Mouse (Mus musculus): ENCODE data around the gene Map3k5. TPM values are rescaled to one million over a fixed set of nuclear protein-coding genes. Genes with fewer than 3 reads are reported as not detected.

The Map3k5 gene
- polyA plus RNA-seq, 1 experiment from 2014 or later = 1.9 TPM

- Histone ChIP-seq H3K27ac (ENCODE audit: low read depth, low read length) (no peak overlapping the region), H3K4me3 (ENCODE audit: low read depth, low read length) (no peak overlapping the region), H3K4me1 (ENCODE audit: control insufficient read depth, insufficient read depth, low read length) (no peaks in the 10 kb centered on the region), H3K4me2 (ENCODE audit: low read depth, low read length) (no peak overlapping the region), H3K9ac (replicated peaks; ENCODE audit: low read depth, low read length) (no peak overlapping the region), H3K27me3 (ENCODE audit: control insufficient read depth, insufficient read depth, low read length) (no peaks in the 10 kb centered on the region), H3K36me3 (ENCODE audit: control insufficient read depth, insufficient read depth, low read length) (no peaks in the 10 kb centered on the region), H3K9me3 (ENCODE audit: control insufficient read depth, low read length) (no peaks in the 10 kb centered on the region)
- no peak for ATAC-seq (ENCODE audit: low read depth)
- 94% methylated on average over 5 of the region's 5 CpGs for WGBS
Observed at GRCm38 (mm10) chr10:20111508-20111907, 177.2 kb downstream of the Map3k5 start.

GRCm38 (mm10) chr10:20112026-20112973, 178.0 kb downstream of the Map3k5 start:
- Histone ChIP-seq H3K4me2 (ENCODE audit: low read depth, low read length) (no peak overlapping the region), H3K4me3 (ENCODE audit: low read depth, low read length) (no peak overlapping the region), H3K4me1 (ENCODE audit: control insufficient read depth, insufficient read depth, low read length) (no peaks in the 10 kb centered on the region), H3K36me3 (ENCODE audit: control insufficient read depth, insufficient read depth, low read length) (no peaks in the 10 kb centered on the region), H3K9me3 (ENCODE audit: control insufficient read depth, low read length) (no peaks in the 10 kb centered on the region), H3K27me3 (ENCODE audit: control insufficient read depth, insufficient read depth, low read length) (no peaks in the 10 kb centered on the region), H3K27ac (ENCODE audit: low read depth, low read length) (no peak overlapping the region), H3K9ac (replicated peaks; ENCODE audit: low read depth, low read length) (no peak overlapping the region)
- no peak for ATAC-seq (ENCODE audit: low read depth)
- WGBS = 86% methylated on average over 18 of the region's 18 CpGs

GRCm38 (mm10) chr10:20119504-20120425, 185.5 kb downstream of the Map3k5 start:
- Histone ChIP-seq H3K4me3 (ENCODE audit: low read depth, low read length) (no peak overlapping the region), H3K27me3 (ENCODE audit: control insufficient read depth, insufficient read depth, low read length) (no peaks in the 10 kb centered on the region), H3K36me3 (ENCODE audit: control insufficient read depth, insufficient read depth, low read length) (no peaks in the 10 kb centered on the region), H3K9ac (replicated peaks; ENCODE audit: low read depth, low read length) (no peak overlapping the region), H3K4me1 (ENCODE audit: control insufficient read depth, insufficient read depth, low read length) (no peaks in the 10 kb centered on the region), H3K9me3 (ENCODE audit: control insufficient read depth, low read length) (no peaks in the 10 kb centered on the region), H3K27ac (ENCODE audit: low read depth, low read length) (no peak overlapping the region), H3K4me2 (ENCODE audit: low read depth, low read length) (no peak overlapping the region)
- no peak for ATAC-seq (ENCODE audit: low read depth)
- 90% methylated on average over 15 of the region's 15 CpGs for WGBS

- no peak overlapping the region for H3K4me2 ChIP-seq (ENCODE audit: low read depth, low read length)
- 80% methylated on average over 4 of the region's 4 CpGs for WGBS
- ATAC-seq (ENCODE audit: low read depth) = no peak
- no peaks in the 10 kb centered on the region for H3K4me1 ChIP-seq (ENCODE audit: control insufficient read depth, insufficient read depth, low read length)
- no peak overlapping the region for H3K9ac ChIP-seq (replicated peaks; ENCODE audit: low read depth, low read length)
- no peaks in the 10 kb centered on the region for H3K9me3 ChIP-seq (ENCODE audit: control insufficient read depth, low read length)
- no peak overlapping the region for H3K4me3 ChIP-seq (ENCODE audit: low read depth, low read length)
- no peaks in the 10 kb centered on the region for H3K36me3 ChIP-seq (ENCODE audit: control insufficient read depth, insufficient read depth, low read length)
- no peaks in the 10 kb centered on the region for H3K27me3 ChIP-seq (ENCODE audit: control insufficient read depth, insufficient read depth, low read length)
- H3K27ac ChIP-seq (ENCODE audit: low read depth, low read length) = no peak overlapping the region
Observed at GRCm38 (mm10) chr10:20121981-20122380, 187.7 kb downstream of the Map3k5 start.

GRCm38 (mm10) chr10:20123401-20123800, 189.1 kb downstream of the Map3k5 start:
- no peak overlapping the region for H3K4me3 ChIP-seq (ENCODE audit: low read depth, low read length)
- no peak for ATAC-seq (ENCODE audit: low read depth)
- H3K4me1 ChIP-seq (ENCODE audit: control insufficient read depth, insufficient read depth, low read length) = no peaks in the 10 kb centered on the region
- WGBS = 40% methylated on average over 9 of the region's 9 CpGs
- H3K9ac ChIP-seq (replicated peaks; ENCODE audit: low read depth, low read length) = no peak overlapping the region
- H3K27ac ChIP-seq (ENCODE audit: low read depth, low read length) = no peak overlapping the region
- H3K9me3 ChIP-seq (ENCODE audit: control insufficient read depth, low read length) = no peaks in the 10 kb centered on the region
- H3K4me2 ChIP-seq (ENCODE audit: low read depth, low read length) = no peak overlapping the region
- H3K36me3 ChIP-seq (ENCODE audit: control insufficient read depth, insufficient read depth, low read length) = no peaks in the 10 kb centered on the region
- no peaks in the 10 kb centered on the region for H3K27me3 ChIP-seq (ENCODE audit: control insufficient read depth, insufficient read depth, low read length)

GRCm38 (mm10) chr10:20124576-20124975, 190.3 kb downstream of the Map3k5 start:
- H3K9ac ChIP-seq (replicated peaks; ENCODE audit: low read depth, low read length) = no peak overlapping the region
- H3K36me3 ChIP-seq (ENCODE audit: control insufficient read depth, insufficient read depth, low read length) = no peaks in the 10 kb centered on the region
- no peaks in the 10 kb centered on the region for H3K4me1 ChIP-seq (ENCODE audit: control insufficient read depth, insufficient read depth, low read length)
- H3K27me3 ChIP-seq (ENCODE audit: control insufficient read depth, insufficient read depth, low read length) = no peaks in the 10 kb centered on the region
- 89% methylated on average over 12 of the region's 12 CpGs for WGBS
- no peak for ATAC-seq (ENCODE audit: low read depth)
- H3K9me3 ChIP-seq (ENCODE audit: control insufficient read depth, low read length) = no peaks in the 10 kb centered on the region
- no peak overlapping the region for H3K4me2 ChIP-seq (ENCODE audit: low read depth, low read length)
- no peak overlapping the region for H3K4me3 ChIP-seq (ENCODE audit: low read depth, low read length)
- no peak overlapping the region for H3K27ac ChIP-seq (ENCODE audit: low read depth, low read length)

- Histone ChIP-seq H3K27me3 (ENCODE audit: control insufficient read depth, insufficient read depth, low read length) (no peaks in the 10 kb centered on the region), H3K36me3 (ENCODE audit: control insufficient read depth, insufficient read depth, low read length) (no peaks in the 10 kb centered on the region), H3K27ac (ENCODE audit: low read depth, low read length) (no peak overlapping the region), H3K4me3 (ENCODE audit: low read depth, low read length) (no peak overlapping the region), H3K9ac (replicated peaks; ENCODE audit: low read depth, low read length) (no peak overlapping the region), H3K4me1 (ENCODE audit: control insufficient read depth, insufficient read depth, low read length) (no peaks in the 10 kb centered on the region), H3K9me3 (ENCODE audit: control insufficient read depth, low read length) (no peaks in the 10 kb centered on the region), H3K4me2 (ENCODE audit: low read depth, low read length) (no peak overlapping the region)
- ATAC-seq (ENCODE audit: low read depth) = peak; percentile 89
- 48% methylated on average over 4 of the region's 4 CpGs for WGBS
Observed at GRCm38 (mm10) chr10:20125226-20125625, 191.0 kb downstream of the Map3k5 start.

GRCm38 (mm10) chr10:20132933-20133652, 198.8 kb downstream of the Map3k5 start:
- Histone ChIP-seq H3K4me1 (ENCODE audit: control insufficient read depth, insufficient read depth, low read length) (no peaks in the 10 kb centered on the region), H3K4me2 (ENCODE audit: low read depth, low read length) (no peak overlapping the region), H3K9ac (replicated peaks; ENCODE audit: low read depth, low read length) (no peak overlapping the region), H3K4me3 (ENCODE audit: low read depth, low read length) (no peak overlapping the region), H3K9me3 (ENCODE audit: control insufficient read depth, low read length) (no peaks in the 10 kb centered on the region), H3K27me3 (ENCODE audit: control insufficient read depth, insufficient read depth, low read length) (no peaks in the 10 kb centered on the region), H3K27ac (ENCODE audit: low read depth, low read length) (no peak overlapping the region), H3K36me3 (ENCODE audit: control insufficient read depth, insufficient read depth, low read length) (no peaks in the 10 kb centered on the region)
- WGBS = 84% methylated on average over 12 of the region's 12 CpGs
- ATAC-seq (ENCODE audit: low read depth) = no peak
